Mouse (Mus musculus): ENCODE measurements around the gene Fbln5. TPM values are rescaled to one million over a fixed set of nuclear protein-coding genes. Genes with fewer than 3 reads are reported as not detected.

The Fbln5 gene
- polyA plus RNA-seq, 2 experiments = 112 to 164 TPM

GRCm38 (mm10) chr12:101819570-101819969, 715 bp upstream of the Fbln5 start:
- H3K36me3 ChIP-seq (ENCODE audit: control insufficient read depth, insufficient read depth, low read length) = no peaks in the 10 kb centered on the region
- no peak overlapping the region for H3K27ac ChIP-seq (replicated peaks; ENCODE audit: low read depth, low read length)
- no peak for TF ChIP-seq POLR2A (IDR thresholded peaks at IDR 0.05; ENCODE audit: borderline replicate concordance, extremely low read depth, insufficient read depth, insufficient read length)
- 36% methylated on average over 9 of the region's 9 CpGs for WGBS
- DNase-seq (ENCODE audit: low spot score) (no peak), ATAC-seq (ENCODE audit: low FRiP score, low read depth) (no peak)
- peak overlapping the region; percentile 73 for H3K4me2 ChIP-seq (replicated peaks; ENCODE audit: low read depth, low read length, severe bottlenecking)
- H3K9ac ChIP-seq (ENCODE audit: low read depth, low read length, severe bottlenecking) = no peak overlapping the region
- peak overlapping the region; percentile 57 for H3K4me3 ChIP-seq (replicated peaks; ENCODE audit: low read length)
- peaks cover 26% of the 10 kb centered on the region for H3K4me1 ChIP-seq (ENCODE audit: control insufficient read depth, insufficient read depth, low read length)
- H3K9me3 ChIP-seq (ENCODE audit: control insufficient read depth, low read length) = no peaks in the 10 kb centered on the region
- H3K27me3 ChIP-seq (ENCODE audit: control insufficient read depth, insufficient read depth, low read length) = no peaks in the 10 kb centered on the region

DNA sequence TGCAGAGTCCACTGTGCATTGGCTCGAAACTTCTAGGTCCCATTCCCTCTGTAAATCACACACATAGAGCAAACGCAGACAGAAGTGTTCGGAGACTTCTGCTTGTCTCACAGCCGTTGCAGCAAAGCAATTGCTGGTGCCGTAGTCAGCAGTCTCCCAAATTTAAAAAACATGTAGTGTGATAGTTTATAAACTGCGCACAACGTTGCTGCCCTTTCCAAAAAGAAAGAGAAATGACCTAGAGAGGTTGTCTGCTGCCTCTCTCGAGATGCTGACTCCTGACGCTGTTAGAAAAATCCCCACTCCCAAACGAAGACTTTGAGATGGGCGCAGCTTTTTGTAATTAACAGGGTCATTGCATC, 628 bp downstream of the Fbln5 start:
- peak; percentile 29 for DNase-seq (ENCODE audit: low spot score)
- peak overlapping the region; percentile 73 for H3K4me2 ChIP-seq (replicated peaks; ENCODE audit: low read depth, low read length, severe bottlenecking)
- H3K27me3 ChIP-seq (ENCODE audit: control insufficient read depth, insufficient read depth, low read length) = no peaks in the 10 kb centered on the region
- H3K36me3 ChIP-seq (ENCODE audit: control insufficient read depth, insufficient read depth, low read length) = no peaks in the 10 kb centered on the region
- peak overlapping the region; percentile 57 for H3K4me3 ChIP-seq (replicated peaks; ENCODE audit: low read length)
- 9% methylated on average over 11 of the region's 11 CpGs for WGBS
- H3K9me3 ChIP-seq (ENCODE audit: control insufficient read depth, low read length) = no peaks in the 10 kb centered on the region
- TF ChIP-seq POLR2A (IDR thresholded peaks at IDR 0.05; ENCODE audit: borderline replicate concordance, extremely low read depth, insufficient read depth, insufficient read length) = no peak
- H3K4me1 ChIP-seq (ENCODE audit: control insufficient read depth, insufficient read depth, low read length) = peaks cover 26% of the 10 kb centered on the region
- peak overlapping the region; percentile 95 for H3K27ac ChIP-seq (replicated peaks; ENCODE audit: low read depth, low read length)
- peak overlapping the region; percentile 67 for H3K9ac ChIP-seq (ENCODE audit: low read depth, low read length, severe bottlenecking)
- ATAC-seq (ENCODE audit: low FRiP score, low read depth) = peak; percentile 20; the same call in 1 of the 2 replicates

GRCm38 (mm10) chr12:101816810-101817209, 2.0 kb downstream of the Fbln5 start:
- Histone ChIP-seq H3K4me3 (replicated peaks; ENCODE audit: low read length) (peak overlapping the region; percentile 57), H3K27me3 (ENCODE audit: control insufficient read depth, insufficient read depth, low read length) (no peaks in the 10 kb centered on the region), H3K4me2 (replicated peaks; ENCODE audit: low read depth, low read length, severe bottlenecking) (peak overlapping the region; percentile 73), H3K36me3 (ENCODE audit: control insufficient read depth, insufficient read depth, low read length) (peaks cover 2% of the 10 kb centered on the region; the same call in 1 of the 2 replicates), H3K9ac (ENCODE audit: low read depth, low read length, severe bottlenecking) (no peak overlapping the region), H3K4me1 (ENCODE audit: control insufficient read depth, insufficient read depth, low read length) (peaks cover 26% of the 10 kb centered on the region), H3K27ac (replicated peaks; ENCODE audit: low read depth, low read length) (peak overlapping the region; percentile 40; the same call in 1 of the 2 replicates), H3K9me3 (ENCODE audit: control insufficient read depth, low read length) (no peaks in the 10 kb centered on the region)
- 52% methylated on average over 5 of the region's 5 CpGs for WGBS
- no peak for ATAC-seq (ENCODE audit: low FRiP score, low read depth)
- DNase-seq (ENCODE audit: low spot score) = peak; percentile 60
- no peak for TF ChIP-seq POLR2A (IDR thresholded peaks at IDR 0.05; ENCODE audit: borderline replicate concordance, extremely low read depth, insufficient read depth, insufficient read length)

GRCm38 (mm10) chr12:101815796-101816195, 3.1 kb downstream of the Fbln5 start:
- Histone ChIP-seq H3K27ac (replicated peaks; ENCODE audit: low read depth, low read length) (no peak overlapping the region), H3K4me3 (replicated peaks; ENCODE audit: low read length) (no peak overlapping the region), H3K4me1 (ENCODE audit: control insufficient read depth, insufficient read depth, low read length) (peaks cover 26% of the 10 kb centered on the region), H3K9ac (ENCODE audit: low read depth, low read length, severe bottlenecking) (no peak overlapping the region), H3K27me3 (ENCODE audit: control insufficient read depth, insufficient read depth, low read length) (no peaks in the 10 kb centered on the region), H3K4me2 (replicated peaks; ENCODE audit: low read depth, low read length, severe bottlenecking) (no peak overlapping the region), H3K9me3 (ENCODE audit: control insufficient read depth, low read length) (no peaks in the 10 kb centered on the region), H3K36me3 (ENCODE audit: control insufficient read depth, insufficient read depth, low read length) (peaks cover 5% of the 10 kb centered on the region; the same call in 1 of the 2 replicates)
- ATAC-seq (ENCODE audit: low FRiP score, low read depth) (no peak), DNase-seq (ENCODE audit: low spot score) (no peak)
- TF ChIP-seq POLR2A (IDR thresholded peaks at IDR 0.05; ENCODE audit: borderline replicate concordance, extremely low read depth, insufficient read depth, insufficient read length) = no peak
- WGBS = 72% methylated on average over 6 of the region's 6 CpGs

GRCm38 (mm10) chr12:101814423-101814822, 4.4 kb downstream of the Fbln5 start:
- no peak overlapping the region for H3K27ac ChIP-seq (replicated peaks; ENCODE audit: low read depth, low read length)
- H3K4me3 ChIP-seq (replicated peaks; ENCODE audit: low read length) = no peak overlapping the region

GRCm38 (mm10) chr12:101811181-101811580, 7.7 kb downstream of the Fbln5 start:
- H3K9me3 ChIP-seq (ENCODE audit: control insufficient read depth, low read length) = no peaks in the 10 kb centered on the region
- no peak for TF ChIP-seq POLR2A (IDR thresholded peaks at IDR 0.05; ENCODE audit: borderline replicate concordance, extremely low read depth, insufficient read depth, insufficient read length)
- ATAC-seq (ENCODE audit: low FRiP score, low read depth) (no peak), DNase-seq (ENCODE audit: low spot score) (no peak)
- no peak overlapping the region for H3K4me3 ChIP-seq (replicated peaks; ENCODE audit: low read length)
- no peak overlapping the region for H3K27ac ChIP-seq (replicated peaks; ENCODE audit: low read depth, low read length)
- no peak overlapping the region for H3K4me2 ChIP-seq (replicated peaks; ENCODE audit: low read depth, low read length, severe bottlenecking)
- H3K4me1 ChIP-seq (ENCODE audit: control insufficient read depth, insufficient read depth, low read length) = peaks cover 5% of the 10 kb centered on the region; the same call in 1 of the 2 replicates
- no peaks in the 10 kb centered on the region for H3K27me3 ChIP-seq (ENCODE audit: control insufficient read depth, insufficient read depth, low read length)
- H3K9ac ChIP-seq (ENCODE audit: low read depth, low read length, severe bottlenecking) = no peak overlapping the region
- 68% methylated on average over 6 of the region's 6 CpGs for whole genome bisulfite sequencing
- H3K36me3 ChIP-seq (ENCODE audit: control insufficient read depth, insufficient read depth, low read length) = peaks cover 15% of the 10 kb centered on the region

More at GRCm38 (mm10) chr12:101814423-101814822, 4.4 kb downstream of the Fbln5 start:
- no peak for TF ChIP-seq POLR2A (IDR thresholded peaks at IDR 0.05; ENCODE audit: borderline replicate concordance, extremely low read depth, insufficient read depth, insufficient read length)
- peaks cover 15% of the 10 kb centered on the region for H3K36me3 ChIP-seq (ENCODE audit: control insufficient read depth, insufficient read depth, low read length)
- no peak for DNase-seq (ENCODE audit: low spot score)
- H3K27me3 ChIP-seq (ENCODE audit: control insufficient read depth, insufficient read depth, low read length) = no peaks in the 10 kb centered on the region
- peaks cover 23% of the 10 kb centered on the region for H3K4me1 ChIP-seq (ENCODE audit: control insufficient read depth, insufficient read depth, low read length)
- ATAC-seq (ENCODE audit: low FRiP score, low read depth) = no peak
- H3K9ac ChIP-seq (ENCODE audit: low read depth, low read length, severe bottlenecking) = no peak overlapping the region
- WGBS = 84% methylated on average over 2 of the region's 2 CpGs
- no peaks in the 10 kb centered on the region for H3K9me3 ChIP-seq (ENCODE audit: control insufficient read depth, low read length)
- no peak overlapping the region for H3K4me2 ChIP-seq (replicated peaks; ENCODE audit: low read depth, low read length, severe bottlenecking)

Measured in limb, embryonic 14.5 days (tissue).